Mouse (Mus musculus) adrenal gland, postnatal 14 days (tissue): ENCODE data around the gene Gm49336. TPM values are rescaled to one million over a fixed set of nuclear protein-coding genes. Genes with fewer than 3 reads are reported as not detected.

ENCODE experiments used
- DNase-seq: peaks from one replicate; pipeline ENCODE4 v3.0.0; 2021; ENCODE audit warnings: mixed read lengths
- long read RNA-seq, 2 experiments: library from polyadenylated mRNA; stranded (forward); transcript quantifications; one replicate each; pipeline ENCODE4 v2.0.0; 2021
- total RNA-seq: library from RNA; stranded (reverse); gene quantifications from 2 replicates; pipeline ENCODE4 v1.2.3, GENCODE M21; 2021

Gene Gm49336
- total RNA-seq = 37.7 and 38.6 TPM in 2 replicates
- long read RNA-seq, experiment 1, transcript Gm49336-201 (15 exons, 3,913 nt) = major isoform, 21 of 35 reads
- long read RNA-seq, experiment 1, partial matches to known transcripts = 1 of 35 reads
- long read RNA-seq, experiment 1, other reads (novel, unspliced or antisense) = 13 of 35 reads
- long read RNA-seq, experiment 2, transcript Gm49336-201 (15 exons, 3,913 nt) = major isoform, 9 of 24 reads
- long read RNA-seq, experiment 2, partial matches to known transcripts = 3 of 24 reads
- long read RNA-seq, experiment 2, other reads (novel, unspliced or antisense) = 11 of 24 reads

DNA sequence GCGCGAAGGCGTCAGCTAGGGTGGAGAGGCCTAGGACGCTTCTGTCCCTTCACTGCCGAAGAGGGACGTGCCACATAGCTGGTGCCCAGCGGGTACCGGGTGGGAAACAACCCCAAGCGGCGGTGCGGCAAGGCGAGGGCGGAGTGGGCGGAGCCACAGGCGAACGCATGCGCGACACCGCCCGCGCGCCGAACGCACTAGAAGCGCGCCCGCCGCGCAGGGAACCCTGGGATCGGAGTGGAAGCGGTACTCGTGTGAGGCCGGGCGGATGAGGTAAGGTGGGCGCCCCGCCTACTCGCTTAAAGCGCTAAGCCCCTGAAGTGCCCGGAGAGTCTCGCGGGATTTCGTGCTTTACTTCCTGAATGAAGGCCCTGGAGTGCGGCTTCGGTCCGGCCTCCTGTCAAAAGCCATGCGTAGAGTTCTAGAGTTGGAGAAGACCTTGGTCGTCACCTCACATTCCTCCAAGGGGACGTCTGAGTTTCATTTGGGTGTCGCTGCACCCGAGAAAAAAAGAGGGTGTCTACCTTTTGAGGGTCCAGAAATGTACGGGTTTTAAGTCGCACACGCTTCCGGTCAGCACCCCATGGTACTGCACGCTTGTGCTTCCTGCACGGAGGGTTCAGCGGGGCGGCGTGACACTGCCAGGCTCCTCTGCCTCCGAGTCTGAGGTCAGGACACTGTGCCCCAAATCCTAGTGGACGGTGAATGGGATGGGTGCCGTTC is at the start of gene Gm49336, which contains the start of gene Nupl1:
Gene Gm49336, minus strand, starts transcription at position 227 of the 723 bp plus-strand sequence.
Gene Nupl1, minus strand, starts transcription at position 151 of the 723 bp plus-strand sequence.
- DNase-seq = peak; percentile 99

DNA sequence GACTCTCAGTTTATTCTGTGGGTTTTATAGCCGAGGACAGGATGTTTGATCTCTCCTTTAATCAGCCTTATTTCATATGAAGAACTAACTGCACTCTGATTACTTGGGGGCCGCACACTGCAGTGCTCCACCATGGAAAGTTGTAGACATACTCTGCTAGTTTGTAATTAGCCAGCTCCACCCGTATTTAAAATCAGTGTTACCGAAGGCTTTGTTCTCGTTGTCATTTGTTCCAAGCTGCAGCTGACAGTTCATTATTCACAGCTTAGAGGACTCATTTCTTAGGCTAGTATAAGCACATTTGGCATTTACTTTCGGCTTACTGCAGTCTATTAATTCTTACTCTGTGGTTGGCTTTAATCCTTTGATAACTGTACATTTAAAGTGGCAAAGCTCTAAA is 49.7 kb upstream of the Gm49336 start:
- no peak for DNase-seq

DNA sequence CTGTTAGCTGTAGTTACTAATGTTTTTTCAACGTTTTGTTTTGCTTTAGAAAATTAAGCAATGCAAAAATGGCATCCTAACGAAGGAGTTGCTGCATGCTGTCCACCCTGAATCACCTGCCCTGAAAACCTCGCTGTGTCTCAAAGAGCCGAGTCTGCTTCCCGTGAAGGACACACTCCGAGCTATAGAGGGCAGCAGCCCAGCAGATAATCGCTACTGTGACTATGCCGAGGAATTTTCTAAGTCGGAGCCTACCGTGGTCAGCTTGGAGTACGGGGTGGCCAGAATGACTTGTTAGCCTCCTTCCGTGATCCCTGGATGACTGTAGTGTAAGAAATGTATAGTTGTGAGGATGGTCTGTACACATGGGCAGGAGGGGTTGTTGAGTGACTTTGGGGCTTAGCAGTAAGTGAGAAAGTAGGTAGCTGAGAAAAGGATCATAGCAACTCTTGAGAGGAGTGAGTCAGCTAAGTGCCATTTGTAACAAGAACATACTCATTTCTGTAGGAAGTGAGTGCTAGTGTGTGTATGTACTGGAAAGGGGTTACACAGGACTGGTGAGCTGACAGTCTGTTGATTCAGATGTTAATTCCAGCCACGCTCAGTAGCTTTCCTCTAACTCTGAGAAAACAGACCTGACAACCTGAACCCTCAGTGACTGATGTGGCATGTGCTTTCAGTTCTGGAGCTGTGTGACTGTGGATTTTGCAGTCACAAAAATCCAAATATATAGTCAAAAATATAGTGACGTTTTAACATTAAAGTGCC is 49.1 kb upstream of the Gm49336 start:
- no peak for DNase-seq

DNA sequence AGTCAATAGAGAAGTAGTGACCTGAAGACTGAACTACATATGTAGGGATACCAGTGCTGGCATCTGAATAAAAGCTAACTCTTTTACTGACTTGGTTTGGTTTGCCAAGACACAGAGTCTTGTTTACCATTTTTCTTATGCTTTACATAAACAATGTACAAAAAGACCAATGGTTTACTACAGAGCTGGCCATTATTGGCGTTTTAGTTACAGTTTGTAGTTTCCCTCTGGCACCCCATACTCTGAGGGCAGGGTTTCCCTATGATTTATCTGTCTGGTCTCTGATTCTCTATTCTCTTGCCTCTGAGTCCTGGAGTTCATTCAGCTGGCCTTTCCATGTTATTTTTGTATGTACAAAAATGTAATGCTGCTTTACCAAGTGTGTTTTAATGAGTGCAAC is 44.2 kb upstream of the Gm49336 start:
- DNase-seq = no peak

DNA sequence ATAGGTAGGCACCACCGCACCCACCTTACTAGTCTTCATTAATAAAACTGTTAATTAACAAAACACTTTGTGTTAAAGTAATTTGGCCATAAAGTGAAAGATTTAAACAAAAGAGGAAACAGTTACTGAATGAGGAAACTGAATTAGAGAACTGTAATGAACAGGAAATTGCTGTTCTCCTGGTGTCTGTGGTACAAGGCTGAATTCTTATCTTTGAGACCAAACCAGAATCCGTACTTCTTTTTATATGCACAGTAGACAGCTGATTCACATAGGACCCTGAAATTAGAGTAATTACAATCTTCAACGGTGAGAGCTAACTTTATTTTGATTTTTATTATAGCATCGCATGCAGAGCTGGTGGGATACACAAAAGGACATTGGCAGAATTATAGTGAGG is 39.1 kb upstream of the Gm49336 start:
- no peak for DNase-seq

DNA sequence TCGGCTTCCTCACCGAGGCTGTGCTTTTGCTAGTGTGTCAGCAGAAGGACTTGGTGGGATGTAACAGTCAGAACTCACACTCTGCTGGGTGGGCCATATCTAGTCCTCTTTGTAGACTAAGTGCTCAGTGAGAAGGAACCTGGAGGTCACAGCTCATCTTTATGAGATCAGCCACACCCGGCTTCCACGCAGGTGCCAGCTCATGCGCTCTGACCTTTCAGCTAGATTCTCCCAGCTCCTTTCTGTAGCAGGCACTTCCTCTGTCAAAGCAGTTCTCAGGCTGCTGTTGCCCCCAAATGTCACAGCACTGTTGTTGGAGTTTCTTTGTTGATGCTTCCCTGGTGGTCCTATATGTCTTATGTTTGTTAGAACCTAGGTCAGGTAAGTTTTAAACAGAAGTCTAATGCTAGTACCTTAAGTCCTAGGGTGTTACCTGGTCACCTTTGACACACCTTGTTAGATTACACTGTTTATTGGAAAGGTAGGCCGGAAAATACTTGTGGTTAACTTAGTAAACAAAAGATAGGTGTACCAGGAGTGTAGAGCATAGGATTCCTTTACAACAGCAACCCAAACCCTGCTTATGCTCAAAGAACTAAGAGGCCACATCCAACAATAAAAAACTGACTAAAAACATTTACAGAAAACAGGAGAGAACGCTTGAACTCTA is 35.0 kb upstream of the Gm49336 start:
- no peak for DNase-seq

DNA sequence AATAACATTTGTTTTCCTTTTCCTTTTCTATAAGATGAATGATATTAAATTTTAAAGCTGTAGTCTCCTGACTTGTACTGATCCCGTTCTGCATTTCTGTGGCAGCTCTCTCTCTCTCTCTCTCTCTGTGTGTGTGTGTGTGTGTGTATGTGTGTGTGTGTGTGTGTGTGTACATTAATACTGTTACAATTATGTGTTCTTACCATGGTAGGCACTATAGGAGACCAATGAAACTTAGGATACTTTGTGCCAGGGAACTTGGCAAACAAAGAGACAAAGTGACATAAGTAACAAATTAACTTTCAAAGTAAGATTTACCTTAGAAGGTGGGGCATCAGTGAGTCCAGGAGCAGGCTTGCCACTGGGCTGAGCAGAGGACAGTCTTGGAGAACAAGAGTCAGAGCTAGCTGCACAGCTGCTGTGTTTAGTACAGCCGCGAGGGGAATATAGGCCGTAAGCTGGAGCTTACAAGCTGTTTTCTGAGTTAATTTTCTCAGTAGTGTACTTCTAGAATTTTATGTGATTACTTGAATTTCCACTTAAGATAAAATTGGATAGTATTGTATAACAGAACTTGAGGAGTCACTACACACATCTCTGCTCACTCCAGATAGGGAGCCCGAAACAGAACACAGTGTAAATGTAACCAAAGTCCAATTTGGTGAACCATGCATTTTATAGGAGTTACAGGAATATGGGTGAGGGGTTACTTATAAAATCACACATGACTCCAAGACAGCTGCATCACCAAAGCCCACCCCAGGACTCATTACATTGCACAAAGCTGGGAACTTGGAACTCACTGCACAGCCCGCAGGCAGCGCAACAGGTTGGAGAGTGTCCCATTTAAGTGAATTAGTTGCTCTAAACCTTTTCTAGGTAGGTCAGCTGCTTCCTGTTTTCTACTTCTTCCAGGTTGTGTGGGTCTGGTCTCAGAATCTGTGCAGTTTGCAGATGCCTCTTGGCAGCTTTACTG is 24.3 kb upstream of the Gm49336 start:
- DNase-seq = no peak

DNA sequence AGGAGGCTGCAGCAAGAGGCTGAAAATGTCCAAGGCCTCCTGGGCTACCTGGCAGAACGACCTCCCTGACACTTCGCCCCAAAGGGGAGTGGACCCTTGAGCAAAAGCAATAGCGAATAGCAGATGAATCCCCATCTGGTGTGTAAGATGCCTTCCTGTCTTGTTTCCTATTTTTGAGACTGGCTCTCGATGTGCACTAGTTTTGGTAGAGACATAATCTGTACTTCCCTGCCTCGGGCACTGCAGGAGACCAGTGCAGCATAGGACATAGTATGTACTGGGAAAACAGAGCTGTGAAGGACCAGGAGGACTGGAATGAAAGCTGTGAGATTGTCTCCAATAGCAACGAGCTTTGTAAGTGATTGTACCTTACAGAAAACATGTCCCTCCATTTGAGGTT is 22.0 kb upstream of the Gm49336 start:
- no peak for DNase-seq

DNA sequence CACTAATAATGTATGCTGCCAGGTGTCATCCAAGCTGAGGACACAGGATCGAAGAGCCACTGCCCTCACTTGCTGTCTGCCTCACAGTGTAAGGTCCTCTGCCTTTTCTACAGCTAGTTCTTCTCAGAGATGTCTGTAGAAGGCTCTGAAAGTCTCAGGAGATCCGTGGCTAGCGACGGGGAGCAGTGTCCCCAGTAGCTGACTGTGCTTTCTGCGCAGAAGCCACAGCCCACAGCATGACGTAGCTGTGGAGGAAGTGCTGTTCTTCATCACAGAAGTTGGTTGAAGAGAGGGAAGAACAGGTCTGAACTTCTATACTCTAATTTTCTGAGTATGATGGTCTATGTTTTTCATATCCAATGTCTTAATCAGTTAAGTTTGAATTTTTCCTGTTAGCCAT is 18.0 kb upstream of the Gm49336 start:
- no peak for DNase-seq

DNA sequence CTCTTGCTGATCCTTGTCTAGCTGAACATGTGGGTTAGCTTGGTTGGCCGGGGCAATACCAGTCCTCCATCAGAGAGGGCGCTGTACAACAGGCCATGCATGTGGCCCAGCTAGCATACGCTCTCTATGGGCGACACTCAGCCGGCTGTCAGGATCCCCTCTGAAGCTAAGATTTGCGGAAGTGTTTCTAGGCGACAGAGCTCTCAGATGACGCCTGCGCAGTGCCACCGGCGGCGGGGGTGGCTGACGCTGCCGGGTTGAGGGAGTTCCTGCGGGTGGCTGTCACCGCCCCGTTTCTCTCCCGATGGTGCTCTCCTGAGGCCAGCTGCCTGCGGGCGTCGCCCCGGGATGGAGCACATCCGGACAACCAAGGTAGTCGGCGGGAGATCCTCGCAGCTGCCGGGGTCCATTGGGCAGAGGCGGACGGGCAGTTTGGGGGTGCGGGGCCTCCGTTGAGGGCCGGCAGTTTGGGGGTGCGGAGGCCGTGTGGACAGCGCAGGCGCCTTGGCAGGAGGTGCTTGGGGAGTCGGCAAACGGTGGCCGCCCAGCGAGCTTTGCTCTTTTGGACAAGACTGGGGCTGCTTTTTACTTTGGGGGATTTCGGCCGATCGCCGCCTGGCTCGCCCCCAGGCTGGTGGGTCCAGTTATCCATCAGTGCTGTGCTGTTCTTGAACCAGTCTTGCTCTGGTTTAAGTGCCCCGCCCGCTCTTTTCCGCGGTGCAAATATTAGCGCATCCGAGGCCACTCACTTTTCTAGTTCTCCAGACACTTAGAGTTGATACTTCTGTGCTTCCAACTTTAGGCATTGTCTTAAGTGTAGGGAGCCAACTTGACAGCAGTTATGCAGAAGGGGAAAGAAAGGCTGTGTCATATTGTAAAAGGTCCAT is 13.9 kb upstream of the Gm49336 start, which contains the start of gene Mtmr6:
Gene Mtmr6, plus strand, starts transcription at position 239 of the 887 bp plus-strand sequence.
- DNase-seq = peak; percentile 96

DNA sequence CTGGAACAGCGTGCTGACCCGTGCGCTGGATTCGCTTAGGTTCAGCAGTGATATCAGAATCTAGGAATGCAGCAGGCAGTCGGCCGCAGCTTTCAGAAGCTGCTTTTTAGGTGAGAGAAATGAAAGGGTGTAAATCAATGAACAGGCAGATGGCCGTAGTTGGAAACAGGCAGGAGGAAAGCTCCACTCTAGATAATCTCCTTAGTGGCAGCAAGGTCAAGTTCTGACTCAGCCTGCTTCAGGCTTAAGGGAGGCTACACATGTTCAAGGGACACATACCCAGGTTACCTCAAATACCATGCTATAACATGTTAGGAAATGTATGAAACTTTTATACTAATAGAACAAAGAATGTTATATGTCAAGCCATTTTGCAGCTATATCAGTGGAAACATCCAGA is 11.0 kb upstream of the Gm49336 start:
- DNase-seq = no peak

DNA sequence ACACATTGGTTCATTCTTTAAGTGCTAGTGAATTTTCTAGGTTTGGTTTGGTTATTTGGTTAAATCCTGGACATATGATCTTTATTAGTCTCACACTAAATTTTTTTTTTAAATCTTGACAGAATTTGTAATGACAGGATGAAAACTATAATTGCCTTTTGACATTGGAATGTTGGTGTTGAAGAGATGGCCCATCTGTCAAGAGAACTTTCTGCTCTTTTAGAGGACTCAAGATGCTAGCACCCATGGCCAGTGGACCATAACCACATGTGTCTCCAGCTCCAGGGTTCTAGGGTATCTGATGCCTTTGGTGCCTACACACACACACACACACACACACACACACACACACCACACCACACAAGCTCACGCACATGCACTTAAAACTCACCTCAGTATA is 6.5 kb upstream of the Gm49336 start:
- DNase-seq = no peak

DNA sequence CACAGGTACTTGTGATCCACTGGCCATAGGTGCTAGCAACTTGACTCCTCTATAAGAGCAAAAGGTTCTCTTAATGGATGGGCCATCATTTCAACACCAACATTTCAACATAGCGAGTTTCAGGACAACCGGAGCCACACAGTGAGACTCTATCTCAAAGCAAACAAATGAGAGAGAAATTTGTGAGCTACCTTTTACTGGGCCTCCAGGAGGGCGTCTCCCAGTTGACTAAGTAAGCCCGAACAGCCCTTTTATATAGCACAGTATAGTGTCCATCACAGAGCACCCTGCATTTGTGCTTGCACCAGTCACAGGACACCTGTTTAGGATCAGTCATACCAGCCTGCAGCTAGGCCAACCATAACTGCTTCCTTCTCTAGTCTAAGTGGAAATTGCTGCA is 5.8 kb upstream of the Gm49336 start:
- no peak for DNase-seq

DNA sequence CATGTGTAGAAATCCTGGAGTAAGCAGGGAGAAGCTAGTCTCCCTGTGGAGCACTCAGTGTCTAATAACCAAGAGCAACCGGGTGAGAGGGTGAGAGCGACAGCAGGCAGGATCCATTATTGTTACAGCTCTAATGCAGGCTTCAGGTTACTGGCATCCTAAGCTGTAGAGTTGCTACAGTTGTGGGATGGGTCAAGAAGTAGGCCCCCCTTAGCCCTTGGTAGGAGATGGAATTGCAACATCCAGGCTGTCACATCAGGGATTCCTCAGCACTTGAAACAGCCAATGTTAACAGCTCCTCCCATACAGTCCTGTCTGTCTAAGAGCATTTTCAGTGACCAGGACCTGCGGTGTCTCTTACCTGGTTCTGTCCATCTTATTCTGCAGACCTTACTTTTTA is 5.0 kb upstream of the Gm49336 start:
- DNase-seq = peak; percentile 22

DNA sequence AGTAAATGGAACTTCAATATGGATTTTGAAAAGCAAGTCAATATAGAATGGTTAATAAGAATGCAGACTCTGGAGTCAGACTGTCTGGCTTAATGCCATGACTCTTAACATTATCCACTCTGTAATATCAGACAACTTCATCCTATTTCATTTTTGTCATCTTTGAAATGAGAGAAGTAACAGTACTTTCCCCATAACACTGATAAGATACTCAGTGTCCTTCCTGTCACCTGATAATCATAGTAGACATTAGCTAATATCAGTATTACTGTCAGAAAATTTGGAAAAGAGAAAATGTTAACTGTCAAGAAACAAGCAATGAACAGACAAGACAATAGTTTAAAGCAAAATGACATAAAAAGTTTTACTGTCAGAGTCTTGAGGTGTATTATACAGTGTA is 3.5 kb upstream of the Gm49336 start:
- no peak for DNase-seq

DNA sequence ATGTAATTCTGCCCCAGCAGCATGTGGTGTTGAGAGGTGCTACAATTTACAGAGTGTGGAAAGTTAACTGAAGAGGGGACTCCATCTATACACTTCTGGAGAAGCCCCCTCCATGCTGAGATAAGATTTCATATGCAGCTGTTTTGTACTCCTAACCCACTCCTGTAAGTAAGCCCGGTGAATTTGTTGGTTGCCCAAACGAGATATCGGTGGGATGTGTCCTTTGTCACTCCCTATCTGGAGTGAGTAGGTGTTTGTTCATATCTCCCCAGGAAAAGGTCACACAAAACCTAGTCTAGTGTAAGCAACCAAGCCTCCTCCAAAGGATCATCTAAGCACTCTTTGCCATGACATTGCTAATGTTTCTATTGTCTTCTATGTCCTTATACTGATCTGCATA is 2.2 kb upstream of the Gm49336 start:
- DNase-seq = no peak

DNA sequence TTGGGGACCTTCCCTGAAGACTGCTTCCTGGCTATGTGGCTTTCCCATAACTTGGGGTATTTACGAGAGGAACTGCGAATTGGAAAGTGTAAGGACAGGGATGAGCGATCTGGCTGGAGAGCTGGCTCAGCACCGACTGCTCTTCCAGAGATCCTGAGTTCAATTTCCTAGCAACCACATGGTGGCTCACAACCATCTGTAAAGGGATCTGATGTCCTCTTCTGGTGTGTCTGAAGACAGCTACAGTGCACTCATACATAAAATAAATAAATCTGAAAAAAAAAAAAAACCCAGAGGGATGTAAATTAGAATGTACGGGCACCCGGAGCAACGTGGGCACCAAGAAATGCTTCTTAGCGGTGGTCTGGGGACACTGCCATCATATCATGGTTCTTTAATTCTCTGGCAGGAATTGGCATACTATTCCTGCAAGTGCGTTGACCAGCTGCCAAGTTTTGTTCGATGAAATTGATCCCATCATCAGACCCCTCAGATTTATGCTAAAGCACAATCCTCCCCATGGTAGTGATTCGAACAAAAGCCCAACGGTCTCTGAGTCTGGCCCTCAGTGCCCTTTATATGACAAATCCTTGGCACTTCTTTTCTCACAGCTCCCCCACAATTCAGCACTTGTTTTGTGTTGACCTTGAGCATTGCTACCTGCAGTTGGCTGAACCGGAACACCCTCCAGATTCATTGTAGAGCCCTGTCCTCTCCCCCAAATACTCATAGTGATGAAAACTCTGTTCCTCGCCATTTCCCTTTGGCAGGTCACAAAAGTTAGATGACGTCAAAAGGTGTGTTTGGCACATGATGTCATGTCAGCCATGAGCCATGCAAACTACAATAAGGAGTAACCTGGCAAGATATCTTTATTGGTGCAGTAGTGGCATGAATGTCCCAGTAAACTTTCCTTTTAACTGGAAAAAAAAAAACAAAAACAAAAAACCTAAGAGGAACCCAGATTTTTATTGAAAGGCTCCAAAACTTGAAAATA is 995 bp upstream of the Gm49336 start:
- peak; percentile 32 for DNase-seq

DNA sequence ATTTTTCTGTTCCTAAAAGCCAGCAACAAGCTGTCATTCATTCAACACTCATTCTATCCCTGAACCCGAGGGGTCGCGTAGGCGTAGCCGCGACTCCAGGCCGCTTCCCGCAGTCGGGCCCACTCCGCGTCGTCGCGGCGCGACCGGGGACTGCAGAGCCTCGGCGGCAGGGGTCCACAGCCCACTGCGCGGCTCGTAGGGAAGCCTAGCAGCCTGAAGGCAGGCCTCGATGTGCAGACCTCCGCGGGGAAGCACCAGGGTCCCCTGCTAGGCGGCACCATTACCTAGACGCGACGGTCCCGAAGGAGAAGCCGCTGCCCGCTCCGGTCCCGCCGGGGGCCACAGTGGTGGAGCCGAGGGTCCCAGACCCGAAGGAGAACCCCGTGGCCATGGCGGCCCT is 428 bp downstream of the Gm49336 start:
- no peak for DNase-seq

DNA sequence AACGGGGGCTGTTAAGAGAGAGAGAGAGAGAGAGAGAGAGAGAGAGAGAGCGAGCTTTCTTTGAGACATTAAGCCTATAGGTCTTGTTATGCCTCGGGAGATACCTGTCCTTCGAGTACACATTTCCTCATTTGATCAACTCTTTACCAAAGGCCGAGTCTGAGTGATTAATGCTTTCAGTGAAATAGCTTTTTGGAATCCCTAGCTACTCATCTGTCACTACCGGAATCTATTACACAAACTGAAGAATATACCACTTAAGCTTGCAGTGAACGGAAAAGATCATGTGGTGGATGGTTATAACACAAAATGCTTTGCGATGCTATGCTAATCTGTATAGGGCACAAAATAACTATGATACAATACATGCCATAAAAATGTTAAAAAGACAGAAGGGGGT is 941 bp downstream of the Gm49336 start:
- DNase-seq = no peak
